Mouse (Mus musculus): ENCODE data around the gene Etv3. TPM values are rescaled to one million over a fixed set of nuclear protein-coding genes. Genes with fewer than 3 reads are reported as not detected.
A peak's percentile ranks its signal among the peaks of the same experiment; 100 is the strongest.

The Etv3 gene
- polyA plus RNA-seq, 1 experiment from 2014 or later: 7.3 TPM

GRCm38 (mm10) chr3:87533667-87534378 lies 8.6 kb downstream of the Etv3 start:
- no peak overlapping the region for H3K4me2 ChIP-seq (ENCODE audit: low read length)
- no peak overlapping the region for H3K4me3 ChIP-seq (ENCODE audit: control insufficient read depth in 1 of 2, insufficient read depth in 1 of 2, low read depth in 1 of 2, low read length in 2 of 2)
- H3K4me1 ChIP-seq (ENCODE audit: control insufficient read depth in 2 of 2, insufficient read depth in 2 of 2, low read length in 2 of 2): peaks cover 16 to 18% of the 10 kb centered on the region in 2 experiments
- H3K9me3 ChIP-seq (ENCODE audit: control insufficient read depth, low read length): no peaks in the 10 kb centered on the region
- H3K9ac ChIP-seq (ENCODE audit: low read length): no peak overlapping the region
- ATAC-seq (ENCODE audit: insufficient number of reproducible peaks, insufficient read depth, low FRiP score, low read depth): no peak
- H3K27ac ChIP-seq (replicated peaks in 1 of 2; ENCODE audit: control insufficient read depth in 1 of 2, insufficient read depth in 1 of 2, low read depth in 2 of 2, low read length in 2 of 2): no peak overlapping the region
- no peaks in the 10 kb centered on the region for H3K27me3 ChIP-seq (ENCODE audit: control insufficient read depth, insufficient read depth, low read length)
- WGBS: 81% methylated on average over 7 of the region's 7 CpGs
- peaks cover 99% of the 10 kb centered on the region for H3K36me3 ChIP-seq (ENCODE audit: control insufficient read depth, insufficient read depth, low read length)

- no peak for ATAC-seq (ENCODE audit: insufficient number of reproducible peaks, insufficient read depth, low FRiP score, low read depth)
- H3K4me2 ChIP-seq (ENCODE audit: low read length): peak overlapping the region; percentile 18; the same call in 1 of the 2 replicates
- peaks cover 45 to 51% of the 10 kb centered on the region in 2 experiments for H3K4me1 ChIP-seq (ENCODE audit: control insufficient read depth in 2 of 2, insufficient read depth in 2 of 2, low read length in 2 of 2)
- H3K9me3 ChIP-seq (ENCODE audit: control insufficient read depth, low read length): no peaks in the 10 kb centered on the region
- peaks cover 60% of the 10 kb centered on the region for H3K36me3 ChIP-seq (ENCODE audit: control insufficient read depth, insufficient read depth, low read length)
- 46% methylated on average over 10 of the region's 10 CpGs for WGBS
- H3K4me3 ChIP-seq (ENCODE audit: control insufficient read depth in 1 of 2, insufficient read depth in 1 of 2, low read depth in 1 of 2, low read length in 2 of 2): no peak overlapping the region
- no peak overlapping the region for H3K9ac ChIP-seq (ENCODE audit: low read length)
- H3K27me3 ChIP-seq (ENCODE audit: control insufficient read depth, insufficient read depth, low read length): no peaks in the 10 kb centered on the region
- H3K27ac ChIP-seq (replicated peaks in 1 of 2; ENCODE audit: control insufficient read depth in 1 of 2, insufficient read depth in 1 of 2, low read depth in 2 of 2, low read length in 2 of 2): no peak overlapping the region
These were observed 12.8 kb downstream of the Etv3 start for GRCm38 (mm10) chr3:87538034-87538433.

- no peak for ATAC-seq (ENCODE audit: insufficient number of reproducible peaks, insufficient read depth, low FRiP score, low read depth)
- Histone ChIP-seq H3K27ac (replicated peaks in 1 of 2; ENCODE audit: control insufficient read depth in 1 of 2, insufficient read depth in 1 of 2, low read depth in 2 of 2, low read length in 2 of 2) (peak overlapping the region in 1 of 2 experiments; percentile 76; a peak in 2 of 4 replicates), H3K27me3 (ENCODE audit: control insufficient read depth, insufficient read depth, low read length) (no peaks in the 10 kb centered on the region), H3K4me2 (ENCODE audit: low read length) (peak overlapping the region; percentile 30; the same call in 1 of the 2 replicates), H3K9ac (ENCODE audit: low read length) (0 out of 2 replicates have a peak overlapping the region, but pooled peaks have one; percentile 25), H3K4me1 (ENCODE audit: control insufficient read depth in 2 of 2, insufficient read depth in 2 of 2, low read length in 2 of 2) (peaks cover 46 to 54% of the 10 kb centered on the region in 2 experiments), H3K4me3 (ENCODE audit: control insufficient read depth in 1 of 2, insufficient read depth in 1 of 2, low read depth in 1 of 2, low read length in 2 of 2) (no peak overlapping the region), H3K36me3 (ENCODE audit: control insufficient read depth, insufficient read depth, low read length) (peaks cover 39% of the 10 kb centered on the region), H3K9me3 (ENCODE audit: control insufficient read depth, low read length) (no peaks in the 10 kb centered on the region)
- 51% methylated on average over 11 of the region's 11 CpGs for WGBS
These were observed 14.9 kb downstream of the Etv3 start for GRCm38 (mm10) chr3:87540028-87540675.

GRCm38 (mm10) chr3:87540714-87541113 lies 15.5 kb downstream of the Etv3 start:
- H3K27me3 ChIP-seq (ENCODE audit: control insufficient read depth, insufficient read depth, low read length): no peaks in the 10 kb centered on the region
- WGBS: 20% methylated on average over 8 of the region's 8 CpGs
- peak overlapping the region; percentile 32; the same call in 1 of the 2 replicates for H3K9ac ChIP-seq (ENCODE audit: low read length)
- ATAC-seq (ENCODE audit: insufficient number of reproducible peaks, insufficient read depth, low FRiP score, low read depth): peak; percentile 49
- H3K4me2 ChIP-seq (ENCODE audit: low read length): peak overlapping the region; percentile 30
- peak overlapping the region; percentile 63 to 76 for H3K27ac ChIP-seq (replicated peaks in 1 of 2; ENCODE audit: control insufficient read depth in 1 of 2, insufficient read depth in 1 of 2, low read depth in 2 of 2, low read length in 2 of 2)
- H3K9me3 ChIP-seq (ENCODE audit: control insufficient read depth, low read length): no peaks in the 10 kb centered on the region
- H3K36me3 ChIP-seq (ENCODE audit: control insufficient read depth, insufficient read depth, low read length): peaks cover 33% of the 10 kb centered on the region
- H3K4me3 ChIP-seq (ENCODE audit: control insufficient read depth in 1 of 2, insufficient read depth in 1 of 2, low read depth in 1 of 2, low read length in 2 of 2): no peak overlapping the region
- peaks cover 46 to 54% of the 10 kb centered on the region in 2 experiments for H3K4me1 ChIP-seq (ENCODE audit: control insufficient read depth in 2 of 2, insufficient read depth in 2 of 2, low read length in 2 of 2)

- WGBS: 51% methylated on average over 7 of the region's 7 CpGs
- peaks cover 41 to 48% of the 10 kb centered on the region in 2 experiments for H3K4me1 ChIP-seq (ENCODE audit: control insufficient read depth in 2 of 2, insufficient read depth in 2 of 2, low read length in 2 of 2)
- no peak; the same call in 1 of the 2 replicates for ATAC-seq (ENCODE audit: insufficient number of reproducible peaks, insufficient read depth, low FRiP score, low read depth)
These were observed 17.4 kb downstream of the Etv3 start for GRCm38 (mm10) chr3:87542481-87543215.

GRCm38 (mm10) chr3:87545554-87545953 lies 20.3 kb downstream of the Etv3 start:
- ATAC-seq (ENCODE audit: insufficient number of reproducible peaks, insufficient read depth, low FRiP score, low read depth): no peak
- Histone ChIP-seq H3K9me3 (ENCODE audit: control insufficient read depth, low read length) (no peaks in the 10 kb centered on the region), H3K4me2 (ENCODE audit: low read length) (no peak overlapping the region), H3K36me3 (ENCODE audit: control insufficient read depth, insufficient read depth, low read length) (no peaks in the 10 kb centered on the region), H3K9ac (ENCODE audit: low read length) (no peak overlapping the region), H3K4me1 (ENCODE audit: control insufficient read depth in 2 of 2, insufficient read depth in 2 of 2, low read length in 2 of 2) (peaks cover 25 to 28% of the 10 kb centered on the region in 2 experiments), H3K4me3 (ENCODE audit: control insufficient read depth in 1 of 2, insufficient read depth in 1 of 2, low read depth in 1 of 2, low read length in 2 of 2) (no peak overlapping the region), H3K27ac (replicated peaks in 1 of 2; ENCODE audit: control insufficient read depth in 1 of 2, insufficient read depth in 1 of 2, low read depth in 2 of 2, low read length in 2 of 2) (no peak overlapping the region), H3K27me3 (ENCODE audit: control insufficient read depth, insufficient read depth, low read length) (peaks cover 11% of the 10 kb centered on the region; the same call in 1 of the 2 replicates)
- WGBS: 84% methylated on average over 3 of the region's 3 CpGs

More at GRCm38 (mm10) chr3:87542481-87543215, 17.4 kb downstream of the Etv3 start:
- no peak overlapping the region for H3K4me2 ChIP-seq (ENCODE audit: low read length)
- no peaks in the 10 kb centered on the region for H3K27me3 ChIP-seq (ENCODE audit: control insufficient read depth, insufficient read depth, low read length)
- no peak overlapping the region for H3K4me3 ChIP-seq (ENCODE audit: control insufficient read depth in 1 of 2, insufficient read depth in 1 of 2, low read depth in 1 of 2, low read length in 2 of 2)
- peak overlapping the region; percentile 50 for H3K9ac ChIP-seq (ENCODE audit: low read length)
- peak overlapping the region; percentile 58 to 72 for H3K27ac ChIP-seq (replicated peaks in 1 of 2; ENCODE audit: control insufficient read depth in 1 of 2, insufficient read depth in 1 of 2, low read depth in 2 of 2, low read length in 2 of 2)
- peaks cover 15% of the 10 kb centered on the region; the same call in 1 of the 2 replicates for H3K36me3 ChIP-seq (ENCODE audit: control insufficient read depth, insufficient read depth, low read length)
- H3K9me3 ChIP-seq (ENCODE audit: control insufficient read depth, low read length): no peaks in the 10 kb centered on the region

- Histone ChIP-seq H3K36me3 (ENCODE audit: control insufficient read depth, insufficient read depth, low read length) (no peaks in the 10 kb centered on the region), H3K4me3 (ENCODE audit: control insufficient read depth in 1 of 2, insufficient read depth in 1 of 2, low read depth in 1 of 2, low read length in 2 of 2) (no peak overlapping the region), H3K9me3 (ENCODE audit: control insufficient read depth, low read length) (no peaks in the 10 kb centered on the region), H3K27ac (replicated peaks in 1 of 2; ENCODE audit: control insufficient read depth in 1 of 2, insufficient read depth in 1 of 2, low read depth in 2 of 2, low read length in 2 of 2) (no peak overlapping the region), H3K27me3 (ENCODE audit: control insufficient read depth, insufficient read depth, low read length) (peaks cover 17% of the 10 kb centered on the region; the same call in 1 of the 2 replicates), H3K4me2 (ENCODE audit: low read length) (no peak overlapping the region), H3K4me1 (ENCODE audit: control insufficient read depth in 2 of 2, insufficient read depth in 2 of 2, low read length in 2 of 2) (peaks cover 18 to 20% of the 10 kb centered on the region in 2 experiments), H3K9ac (ENCODE audit: low read length) (no peak overlapping the region)
- no peak for ATAC-seq (ENCODE audit: insufficient number of reproducible peaks, insufficient read depth, low FRiP score, low read depth)
- 77% methylated on average over 10 of the region's 10 CpGs for WGBS
These were observed 21.1 kb downstream of the Etv3 start for GRCm38 (mm10) chr3:87546291-87546721.
